Mouse (Mus musculus) large intestine, adult 2 months (tissue): ENCODE results near the gene Epop. TPM values are rescaled to one million over a fixed set of nuclear protein-coding genes. Genes with fewer than 3 reads are reported as not detected.
"Not testable (repeated sequence)": the region's sequence is repeated elsewhere in the genome, so short reads cannot be mapped to it uniquely, and the experiment has no call there.

Source experiments
- DNase-seq: peaks from one replicate; pipeline ENCODE4 v3.0.0-alpha.2; 2012; ENCODE audit warnings: low read depth, low spot score
- WGBS: fragments of 180-500 bp; shearing (Covaris S2); methylation state at CpG from one replicate; pipeline ENCODE4 v1.1.7; 2018; 5-methylcytosine and 5-hydroxymethylcytosine counted together
- polyA plus RNA-seq: library from polyadenylated mRNA; depleted of rRNA; stranded (reverse); fragments of >200 nt; gene quantifications from 2 replicates; pipeline ENCODE4 v1.2.3, GENCODE M21; 2012

Gene Epop
- polyA plus RNA-seq, 1 experiment, result 1.5 TPM

DNA sequence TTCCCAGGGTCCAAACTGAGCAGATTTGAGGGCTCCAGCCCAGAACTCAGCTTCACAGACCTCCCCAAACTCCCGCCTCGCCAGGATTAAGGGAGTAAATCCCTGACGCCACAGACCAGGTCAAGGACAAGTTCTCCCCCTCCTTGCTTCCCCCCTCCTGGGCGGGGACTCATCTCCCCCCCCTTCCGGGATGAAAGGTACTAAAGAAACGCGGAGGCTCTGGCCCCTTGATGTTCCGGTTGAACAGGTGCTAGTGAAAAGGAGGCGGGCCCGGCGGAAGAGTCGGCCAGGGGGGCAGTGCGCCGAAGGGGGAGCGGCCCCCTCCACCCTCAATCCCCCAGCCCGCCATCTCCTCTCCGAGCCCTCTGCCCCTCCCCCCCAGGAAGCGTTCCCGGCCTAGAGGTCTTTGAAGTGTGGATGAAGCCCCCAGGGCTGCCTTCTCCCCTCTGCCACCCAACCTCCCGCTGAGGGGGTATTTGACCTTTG lies 32.2 kb upstream of the Epop start:
- WGBS, result under 1% methylated on average over 20 of the region's 20 CpGs
- peak; percentile 46 for DNase-seq

DNA sequence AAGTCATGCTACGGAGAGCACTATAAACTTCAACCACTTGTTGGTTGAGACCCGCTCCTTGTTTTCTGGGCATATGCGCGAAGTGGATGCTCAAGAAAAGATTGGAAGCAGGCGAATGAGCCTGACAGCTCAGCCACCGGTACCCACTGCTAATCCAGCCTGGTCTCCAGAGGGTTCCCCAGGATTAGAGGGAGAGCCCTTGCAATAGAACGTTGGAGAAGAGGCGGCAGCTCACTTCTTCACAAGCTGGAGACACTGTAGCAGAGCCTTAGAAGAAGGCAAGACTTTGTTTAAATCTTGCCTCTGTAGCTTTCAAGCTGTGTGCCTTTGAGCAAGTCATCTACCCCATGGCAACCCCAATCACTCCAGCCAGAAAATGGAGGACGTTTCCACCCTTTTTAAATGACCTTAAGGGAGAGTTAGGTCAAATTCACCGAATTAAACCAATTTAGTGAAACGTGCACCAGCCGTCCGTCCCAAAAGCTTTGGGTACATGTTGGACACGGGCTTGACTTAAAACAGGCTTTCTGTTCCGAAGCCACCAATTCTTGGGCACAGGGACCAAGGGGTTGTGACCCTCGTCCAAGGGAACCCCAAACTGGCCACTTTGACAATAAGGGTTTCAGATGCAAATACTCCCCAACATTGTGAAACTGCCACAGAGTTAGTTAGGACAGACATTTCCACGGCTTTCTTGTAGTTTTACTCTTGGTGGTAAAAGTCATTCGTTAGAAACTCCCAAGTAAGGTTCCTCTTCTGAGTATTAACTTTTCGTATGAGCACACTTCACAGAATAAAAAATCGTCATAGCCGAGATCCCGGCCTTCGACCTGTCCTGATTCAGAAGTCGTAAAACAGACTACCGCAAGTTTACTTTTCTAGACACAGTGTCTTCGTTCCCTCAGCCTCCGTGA lies 31.5 kb upstream of the Epop start:
- DNase-seq, result peak; percentile 18
- 7% methylated on average over 27 of the region's 27 CpGs for WGBS

DNA sequence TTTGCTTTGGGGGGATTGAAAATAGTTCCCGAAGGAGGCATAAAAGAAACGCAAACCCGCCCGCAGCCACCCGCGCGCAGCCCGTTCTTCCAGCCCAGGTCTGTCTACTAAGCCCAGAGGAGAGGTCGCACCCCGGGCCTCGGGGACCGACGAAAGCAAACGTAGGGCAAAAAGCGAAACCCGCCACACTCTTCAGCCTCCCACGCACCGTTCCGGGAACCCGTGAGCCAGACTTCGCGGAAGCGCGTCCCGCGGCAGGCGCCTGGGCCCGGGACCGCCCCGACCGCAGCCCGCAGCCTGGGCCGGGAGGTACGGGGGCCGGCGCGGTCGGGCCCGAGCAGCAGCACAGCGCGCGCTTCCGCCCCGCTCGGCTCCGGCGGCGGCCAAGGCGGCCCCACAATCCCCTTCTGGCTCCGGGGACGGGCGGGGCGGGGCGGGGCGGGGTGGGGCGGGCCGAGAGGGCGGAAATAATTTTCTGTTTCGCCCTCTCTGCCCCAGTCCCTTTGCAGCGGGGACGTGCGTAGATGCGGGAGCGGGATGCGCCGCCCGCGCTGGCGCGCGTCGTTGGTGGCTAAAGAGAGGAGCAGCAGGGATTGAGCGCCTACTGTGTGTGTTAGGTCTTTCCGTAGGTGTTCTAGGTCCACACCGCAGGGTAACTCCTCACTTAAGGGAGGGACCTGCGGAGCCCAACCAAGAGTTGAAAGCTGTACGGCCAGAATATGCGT lies 30.6 kb upstream of the Epop start:
- WGBS, result under 1% methylated on average over 78 of the region's 78 CpGs
- DNase-seq, result peak; percentile 28

DNA sequence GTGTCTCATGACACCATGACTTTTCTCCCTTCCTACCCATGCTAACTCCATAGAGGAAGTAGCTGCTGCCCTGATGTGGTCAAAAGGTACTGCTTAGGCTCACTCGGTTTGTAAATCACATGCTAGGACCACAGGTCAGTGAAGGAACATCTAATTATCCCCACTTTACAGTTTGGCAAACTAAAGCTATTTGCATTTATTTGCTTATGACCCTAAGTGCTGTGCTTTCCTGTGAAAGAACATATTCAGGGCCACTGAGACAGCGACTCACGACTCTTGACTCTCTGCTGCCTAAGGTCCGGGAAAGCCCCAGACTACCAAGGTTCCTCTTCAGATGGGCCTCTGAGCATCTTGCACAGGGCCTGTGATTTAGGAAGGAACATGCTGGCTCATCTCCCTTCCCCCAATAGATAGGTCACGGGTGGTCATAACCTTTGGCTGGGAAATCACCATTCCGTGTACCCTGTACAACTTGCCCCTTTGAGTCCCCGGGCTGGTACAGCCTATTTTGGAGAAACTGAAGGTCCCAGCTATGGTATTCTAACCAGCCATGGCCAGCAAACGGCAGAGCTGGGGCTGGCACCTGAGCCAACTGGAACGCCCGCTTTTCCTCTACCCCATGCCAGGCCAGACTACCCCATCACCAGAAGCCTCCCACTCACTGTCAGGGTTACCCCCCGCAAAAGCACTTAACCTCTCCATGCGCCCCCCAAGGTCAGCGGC lies 29.9 kb upstream of the Epop start:
- DNase-seq, result peak; percentile 14
- 4% methylated on average over 13 of the region's 13 CpGs for WGBS

DNA sequence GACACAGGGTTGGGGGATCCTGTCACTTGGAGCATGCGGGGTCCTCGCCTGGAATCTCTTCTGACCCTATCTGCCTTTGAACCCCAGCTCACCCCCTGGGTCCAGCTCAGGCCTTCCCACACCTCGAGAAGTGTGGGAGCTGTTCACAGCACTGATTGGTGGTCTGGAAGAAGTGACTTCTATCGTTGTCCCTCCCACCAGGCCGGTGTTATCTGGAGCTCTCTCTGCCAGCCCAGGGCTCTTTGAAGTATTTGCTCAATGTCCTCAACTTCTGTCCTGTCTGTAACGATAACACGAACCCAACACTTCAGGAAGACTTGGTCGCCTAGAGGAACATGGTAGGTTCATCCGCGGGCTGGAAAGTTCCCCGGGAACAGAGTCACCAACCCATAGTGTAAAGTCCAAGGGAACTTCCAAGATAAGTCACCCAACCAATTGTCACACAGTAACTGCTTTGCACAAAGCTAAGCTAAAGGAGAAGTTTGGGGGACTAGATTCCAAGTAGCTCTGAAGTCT lies 29.3 kb upstream of the Epop start:
- peak; percentile 25 for DNase-seq
- 42% methylated on average over 11 of the region's 11 CpGs for WGBS

DNA sequence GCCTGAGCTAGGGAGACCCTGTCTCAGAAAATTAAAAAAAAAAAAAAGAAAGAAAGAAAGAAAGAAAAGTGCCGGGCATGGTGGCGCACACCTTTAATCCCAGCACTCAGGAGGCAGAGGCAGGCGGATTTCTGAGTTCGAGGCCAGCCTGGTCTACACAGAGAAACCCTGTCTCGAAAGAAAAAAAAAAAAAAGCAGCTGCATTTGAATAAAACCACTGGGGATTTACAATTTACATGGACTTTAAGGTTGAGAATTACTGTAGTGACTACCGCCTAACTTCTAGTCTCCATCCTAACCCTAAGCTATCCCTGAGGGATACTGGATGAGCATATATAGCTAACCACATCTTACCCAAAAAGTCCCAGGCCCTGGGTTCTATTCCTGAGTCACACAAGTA lies 28.5 kb upstream of the Epop start:
- WGBS, result 80% methylated on average over 6 of the region's 6 CpGs
- not testable (repeated sequence) for DNase-seq

DNA sequence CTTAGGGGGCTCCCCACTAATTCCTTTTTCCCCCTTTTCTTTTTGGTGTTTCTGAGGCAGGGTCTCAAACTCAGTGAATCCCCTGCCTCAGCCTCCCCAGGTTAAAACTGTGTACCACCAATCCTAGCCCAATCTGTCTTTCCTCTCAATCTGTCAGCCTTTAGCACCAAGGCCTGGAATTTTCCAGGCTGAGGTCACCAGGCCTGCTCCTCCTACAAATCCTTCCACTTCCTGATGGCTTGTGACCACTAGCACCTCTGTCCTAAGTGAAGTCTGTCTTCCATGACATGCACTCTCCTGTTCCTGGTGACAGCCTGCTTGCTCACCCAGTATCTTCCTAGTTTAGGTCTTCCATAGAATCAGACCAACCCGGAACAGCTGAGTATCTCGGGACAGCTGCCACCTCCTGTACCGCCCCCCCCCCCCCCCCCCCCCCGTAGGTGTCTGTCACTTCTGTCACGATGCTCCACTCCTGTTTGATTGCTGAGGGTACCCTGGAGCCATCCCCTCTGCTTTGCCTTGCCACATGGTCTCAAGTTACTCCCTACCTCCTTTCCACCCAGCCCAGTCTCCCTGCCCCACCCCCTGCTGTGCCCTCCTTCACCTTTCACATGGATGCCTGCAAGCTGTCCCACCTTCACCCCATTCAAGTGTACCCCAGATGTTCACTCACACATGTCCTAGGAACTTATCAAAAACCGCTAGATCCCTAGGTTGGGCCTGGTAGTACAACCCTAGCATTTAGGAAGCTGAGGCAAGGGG lies 27.9 kb upstream of the Epop start:
- whole genome bisulfite sequencing, result 61% methylated on average over 5 of the region's 6 CpGs
- DNase-seq, result no peak

DNA sequence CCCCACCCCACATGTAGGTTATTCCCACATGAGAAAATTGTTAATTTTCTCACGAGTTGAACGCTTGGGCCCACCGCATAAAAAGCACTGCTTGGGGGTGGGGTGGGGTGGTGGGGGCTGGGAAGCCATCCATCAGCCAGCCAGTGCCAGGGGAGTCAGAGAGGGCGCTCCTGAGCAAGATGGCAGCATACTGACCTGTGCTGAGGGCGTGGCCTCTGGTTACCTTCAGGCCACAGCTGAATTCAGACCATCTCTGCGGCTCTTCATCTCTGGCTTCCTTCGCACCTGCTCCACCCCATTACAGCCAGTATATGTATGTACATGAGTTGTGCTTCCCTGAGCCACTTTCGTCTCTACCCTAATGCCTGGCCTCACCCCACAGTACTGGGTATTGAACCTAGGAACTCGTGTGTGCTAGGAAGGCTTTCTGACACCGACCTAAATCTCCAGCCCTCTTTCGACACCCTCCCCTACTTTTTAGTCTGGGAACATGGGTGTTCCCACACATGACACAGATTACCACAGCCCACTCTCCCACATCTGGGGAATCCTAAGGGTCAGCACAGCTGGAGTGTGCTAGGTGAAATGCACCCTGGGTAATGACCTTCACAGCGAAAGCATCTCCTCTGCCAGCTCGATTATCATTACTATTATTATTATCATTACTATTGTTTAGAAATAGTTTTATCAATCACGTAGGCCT lies 26.9 kb upstream of the Epop start:
- DNase-seq, result no peak
- 80% methylated on average over 14 of the region's 14 CpGs for WGBS

DNA sequence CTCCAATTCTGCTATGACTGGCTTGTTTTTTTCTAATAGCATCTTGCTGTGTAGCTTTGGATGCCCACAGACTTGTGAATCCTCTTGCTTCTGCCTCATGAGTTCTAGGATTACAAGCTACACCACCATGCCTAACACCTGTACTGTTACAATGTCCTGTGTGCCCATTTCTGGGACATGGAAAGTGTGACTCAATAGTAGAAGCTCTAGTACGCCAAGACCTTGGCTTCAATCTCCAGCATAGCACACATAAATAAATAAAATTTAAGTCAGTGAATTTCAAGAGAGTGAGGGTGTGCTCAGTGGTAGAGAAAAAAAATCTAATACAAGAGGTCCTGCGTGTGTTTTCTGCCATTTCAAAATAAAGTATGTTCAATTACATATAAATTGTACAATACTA lies 24.7 kb upstream of the Epop start:
- WGBS, result 89% methylated on average over 2 of the region's 2 CpGs
- DNase-seq, result no peak

DNA sequence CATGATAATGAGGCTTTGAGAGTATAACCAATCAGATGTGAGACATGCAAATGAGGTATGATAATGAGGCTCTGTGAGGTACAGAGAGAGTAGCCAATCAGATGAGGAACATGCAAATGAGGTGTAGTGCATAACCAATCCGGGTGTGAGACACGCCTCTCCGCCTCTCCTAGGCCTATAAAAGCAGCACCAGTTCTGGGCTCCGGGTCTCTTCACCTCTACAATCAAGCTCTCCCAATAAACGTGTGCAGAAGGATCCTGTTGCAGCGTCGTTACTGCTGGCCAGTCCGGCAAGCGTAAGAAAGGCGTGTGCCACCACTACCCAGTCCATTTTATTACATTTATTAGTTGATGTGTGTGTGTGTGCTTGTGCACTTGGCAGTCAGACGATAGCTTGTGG lies 23.9 kb upstream of the Epop start:
- DNase-seq, result not testable (repeated sequence)

DNA sequence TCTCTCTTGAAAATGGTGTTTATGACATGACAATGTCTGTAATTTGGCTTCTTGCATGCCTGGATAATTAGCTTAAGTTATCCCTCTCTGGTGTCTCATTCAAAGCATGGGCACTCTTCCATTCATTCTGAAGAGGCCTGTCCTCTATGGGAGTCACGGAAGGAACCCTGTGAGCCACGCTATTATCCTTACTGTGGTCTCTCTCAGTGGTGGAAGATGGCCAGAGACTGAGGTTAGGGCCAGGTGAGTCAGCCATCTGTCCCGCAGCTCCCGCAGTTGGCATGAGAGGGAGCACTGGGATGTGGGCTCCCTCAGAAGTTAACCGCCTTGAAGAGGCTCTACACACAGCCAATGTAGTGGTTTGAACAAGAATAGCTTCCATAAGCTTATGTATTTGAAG lies 20.8 kb upstream of the Epop start:
- no peak for DNase-seq
- WGBS, result 47% methylated on average over 5 of the region's 5 CpGs

More for the DNA sequence above, 23.9 kb upstream of the Epop start:
- WGBS, result 73% methylated on average over 11 of the region's 11 CpGs

DNA sequence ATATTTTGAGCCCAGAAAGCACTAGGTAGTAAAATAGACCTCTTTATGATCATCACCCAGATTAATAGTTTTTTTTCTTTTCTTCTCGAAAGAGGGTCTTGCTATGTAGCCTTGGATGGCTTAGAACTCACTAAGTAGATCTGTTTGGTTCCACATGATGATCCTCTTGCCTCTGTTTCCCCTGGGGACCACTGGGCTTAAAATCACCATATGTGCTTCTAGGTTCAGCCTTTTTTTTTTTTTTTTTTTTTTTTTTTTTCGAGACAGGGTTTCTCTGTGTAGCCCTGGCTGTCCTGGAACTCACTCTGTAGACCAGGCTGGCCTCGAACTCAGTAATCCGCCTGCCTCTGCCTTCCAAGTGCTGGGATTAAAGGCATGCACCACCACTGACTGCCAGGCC lies 19.0 kb upstream of the Epop start:
- DNase-seq, result not testable (repeated sequence)
- WGBS, result 76% methylated on average over 4 of the region's 4 CpGs

DNA sequence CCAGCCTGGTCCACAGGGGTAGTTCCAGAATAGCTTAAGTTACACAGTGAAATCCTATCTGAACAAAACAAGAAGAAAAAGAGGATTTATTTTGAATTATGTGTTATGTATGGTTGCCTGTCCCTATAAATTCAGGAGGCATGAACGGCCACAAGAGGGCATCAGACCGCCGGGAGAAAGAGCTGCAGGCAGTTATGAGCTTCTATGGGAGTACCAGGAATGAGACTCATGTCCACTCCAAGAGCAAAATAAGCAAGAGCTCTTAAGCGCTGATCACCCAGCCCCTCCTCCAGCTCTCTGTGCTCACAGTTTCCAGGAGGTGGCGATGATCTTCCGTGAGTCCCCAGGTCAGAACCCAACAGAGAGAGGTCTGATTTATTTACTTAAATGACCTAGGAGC lies 15.3 kb upstream of the Epop start:
- 3% methylated on average over 6 of the region's 6 CpGs for WGBS
- peak; percentile 46 for DNase-seq

DNA sequence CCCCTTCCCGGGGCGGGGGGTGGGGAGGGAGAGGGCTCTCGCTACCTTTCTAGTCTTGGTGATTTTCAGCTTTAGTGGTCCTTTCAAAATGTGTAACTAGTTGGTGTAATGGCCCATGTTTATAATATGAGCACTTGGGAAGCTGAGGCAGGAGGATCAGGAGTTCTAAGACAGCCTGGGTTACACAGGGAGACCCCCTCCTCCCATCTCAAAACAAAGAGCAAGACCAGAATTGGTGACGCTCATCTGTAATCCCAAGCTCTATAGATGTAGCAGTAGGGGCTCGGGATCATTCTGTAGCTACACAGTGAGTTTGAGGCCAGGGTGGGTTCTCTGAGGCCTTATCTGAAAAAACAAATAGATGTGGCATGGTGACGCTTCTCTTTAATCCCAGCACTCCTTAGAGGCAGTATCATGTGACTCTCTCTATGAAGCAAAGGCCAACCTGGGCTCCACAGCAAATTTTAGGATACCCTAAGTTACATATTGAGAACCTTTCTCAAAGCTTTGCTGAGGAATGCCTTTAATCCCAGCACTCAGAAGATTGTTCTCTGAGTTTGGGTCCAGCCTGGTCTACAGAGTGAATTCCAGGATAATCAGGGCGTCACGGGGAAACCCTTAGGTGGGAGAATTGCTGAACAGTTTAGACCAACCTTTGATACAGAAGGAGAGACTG lies 14.0 kb upstream of the Epop start:
- no peak for DNase-seq
- WGBS, result 62% methylated on average over 8 of the region's 8 CpGs

DNA sequence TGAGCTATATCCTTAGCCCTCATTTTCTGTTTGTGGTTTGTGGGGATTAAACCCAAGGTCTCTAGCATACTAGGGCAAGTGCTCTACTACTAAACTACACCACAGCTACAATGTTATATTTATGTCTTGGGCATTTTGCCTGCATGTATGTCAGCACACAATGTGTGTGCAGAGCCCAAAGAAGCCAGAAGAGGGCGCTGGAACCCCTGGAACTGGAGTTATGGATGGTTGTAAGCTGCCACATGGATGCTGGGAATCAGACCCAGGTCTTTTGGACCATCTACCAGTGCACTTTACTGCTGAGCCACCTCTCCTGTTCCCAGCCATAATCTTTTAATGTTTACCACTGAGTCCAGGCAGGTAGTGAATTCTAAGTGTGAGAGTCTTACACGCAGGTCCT lies 13.2 kb upstream of the Epop start:
- 49% methylated on average over 2 of the region's 2 CpGs for WGBS

DNA sequence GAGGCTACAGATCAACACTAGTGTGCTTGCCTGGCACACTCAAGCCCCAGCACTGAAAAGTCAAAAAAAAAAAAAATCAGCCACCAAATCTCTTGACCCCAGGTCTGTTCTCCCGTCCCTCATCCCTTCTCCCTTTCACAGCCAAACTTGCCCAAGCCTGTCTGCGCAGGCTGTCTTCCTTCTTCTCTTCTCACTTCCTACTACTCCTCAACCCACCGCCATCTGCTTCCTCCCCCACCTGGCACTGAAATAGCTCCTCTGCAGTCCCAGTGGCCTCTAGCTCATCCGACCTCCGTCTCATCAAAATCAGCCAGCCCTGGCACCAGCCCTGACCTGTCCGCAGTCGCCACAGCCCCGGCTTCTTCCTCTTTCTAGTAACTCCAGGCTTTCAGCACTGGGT lies 12.2 kb upstream of the Epop start:
- no peak for DNase-seq
- 51% methylated on average over 8 of the region's 8 CpGs for WGBS

More for the DNA sequence above, 13.2 kb upstream of the Epop start:
- DNase-seq, result no peak

DNA sequence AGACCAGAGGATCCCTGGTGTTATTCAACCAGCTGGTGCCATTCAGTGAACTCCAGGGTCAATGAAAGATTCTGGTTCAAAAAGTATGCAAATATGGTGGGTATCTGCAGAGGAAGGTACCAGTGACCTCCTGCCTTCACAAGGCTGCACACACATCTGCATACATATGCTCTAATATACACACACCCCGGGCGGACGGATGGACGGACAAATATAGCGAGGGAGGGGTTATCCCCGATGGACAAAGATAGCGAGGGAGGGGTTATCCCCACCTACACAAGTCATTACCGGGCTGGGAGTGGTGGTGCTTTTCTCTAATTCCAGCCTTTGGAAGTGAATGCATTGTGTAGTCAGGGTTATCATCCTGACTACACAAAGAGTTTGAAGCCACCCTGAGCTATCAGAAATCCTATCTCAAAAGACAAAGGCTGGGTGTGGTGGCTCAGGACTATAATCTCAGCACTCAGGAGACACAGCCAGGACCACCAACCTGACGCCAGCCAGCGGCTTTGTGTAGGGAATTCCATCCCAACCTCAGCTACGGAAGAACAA lies 6.0 kb upstream of the Epop start:
- 64% methylated on average over 11 of the region's 11 CpGs for WGBS
- DNase-seq, result no peak

DNA sequence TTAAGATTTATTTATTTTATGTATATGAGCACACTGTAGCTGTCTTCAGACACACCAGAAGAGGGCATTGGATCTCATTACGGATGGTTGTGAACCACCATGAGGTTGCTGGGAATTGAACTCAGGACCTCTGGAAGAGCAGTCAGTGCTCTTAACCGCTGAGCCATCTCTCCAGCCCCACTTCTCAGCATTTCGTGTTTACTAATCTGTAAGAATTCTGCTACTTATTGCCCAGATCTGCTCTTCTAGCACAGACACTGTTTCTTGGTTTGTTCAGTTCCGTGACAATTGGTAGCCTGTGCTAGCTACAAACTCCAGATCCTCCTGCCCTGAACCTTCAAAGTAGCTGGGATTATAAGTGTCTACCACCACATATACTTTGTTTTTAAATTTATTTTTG lies 2.9 kb upstream of the Epop start:
- 84% methylated on average over 4 of the region's 4 CpGs for WGBS
- not testable (repeated sequence) for DNase-seq
